Mouse (Mus musculus) inflammation-experienced regulatory T-cells, adult 6 months (primary cell): ENCODE results near the gene Gm49387. TPM values are rescaled to one million over a fixed set of nuclear protein-coding genes. Genes with fewer than 3 reads are reported as not detected.

Experiments
- ATAC-seq: one replicate; pipeline ENCODE4 v1.8.0; 2017
- polyA plus RNA-seq, 3 experiments: library from polyadenylated mRNA; unstranded; fragments of 100-300 nt; shearing (Covaris generic); gene quantifications; one replicate each; pipeline ENCODE4 v1.2.1; 2017

Gene Gm49387
- polyA plus RNA-seq, 3 experiments from 2014 or later = 1.5 TPM; not detected in 2

GRCm38 (mm10) chr14:31519165-31519564 lies 121.5 kb downstream of the Gm49387 start:
- no peak for ATAC-seq

GRCm38 (mm10) chr14:31515895-31516294 lies 124.8 kb downstream of the Gm49387 start:
- ATAC-seq = no peak

- ATAC-seq = no peak
Measured at GRCm38 (mm10) chr14:31510322-31510721, 130.4 kb downstream of the Gm49387 start.

GRCm38 (mm10) chr14:31509911-31510310 lies 130.8 kb downstream of the Gm49387 start:
- ATAC-seq = no peak

GRCm38 (mm10) chr14:31506456-31506855 lies 134.2 kb downstream of the Gm49387 start:
- no peak for ATAC-seq

- no peak for ATAC-seq
Measured at GRCm38 (mm10) chr14:31503406-31503805, 137.3 kb downstream of the Gm49387 start.

Other genes with a start within 250 kb of the Gm49387 start
- 10 to 100 TPM in 1 of 3 experiments, 1 to 10 TPM in 2; 5.4 to 11.5 (median 7.1) TPM for gene Sh3bp5, start 204.8 kb downstream of the Gm49387 start, polyA plus RNA-seq
- 10 to 100 TPM; 10.5 to 12.2 (median 10.7) TPM for gene Eaf1, start 146.5 kb downstream of the Gm49387 start, polyA plus RNA-seq
- 10 to 100 TPM; 64.3 to 67.8 (median 65.6) TPM for gene Mettl6, start 145.8 kb downstream of the Gm49387 start, polyA plus RNA-seq
- 1 to 10 TPM; 2.1 to 6.2 (median 3.5) TPM for gene Colq, start 49.5 kb downstream of the Gm49387 start, polyA plus RNA-seq
- 10 to 100 TPM; 20.3 to 28.6 (median 24.2) TPM for gene Btd, start 150 bp upstream of the Gm49387 start, polyA plus RNA-seq
- 10 to 100 TPM; 23.5 to 36.6 (median 25.0) TPM for gene Hacl1, start 408 bp upstream of the Gm49387 start, polyA plus RNA-seq
- gene Ankrd28, start 189.8 kb upstream of the Gm49387 start, polyA plus RNA-seq = 10 to 100 TPM in 2 of 3 experiments, 1 to 10 TPM in 1; 9.5 to 11.0 (median 10.0) TPM